Mouse (Mus musculus) hindbrain, postnatal 0 days (tissue): ENCODE results near the gene Brap. TPM values are rescaled to one million over a fixed set of nuclear protein-coding genes. Genes with fewer than 3 reads are reported as not detected.

Source experiments
- ATAC-seq: fragments of 200-750 bp; cut with Nextera tagmentation; 2 replicates; pipeline ENCODE4 v1.8.0; 2017; ENCODE audit warnings: mild to moderate bottlenecking, moderate TSS enrichment, moderate library complexity
- DNase-seq: peaks from one replicate; pipeline ENCODE4 v3.0.0-alpha.2; 2015; ENCODE audit warnings: low spot score
- H3K27ac ChIP-seq: fragments of 300-500 bp; sonication (generic); 2 replicates; pipeline ENCODE4 v1.5.1; 2014; ENCODE audit warnings: mild to moderate bottlenecking
- H3K27me3 ChIP-seq: fragments of 300-500 bp; sonication (generic); 2 replicates; pipeline ENCODE4 v1.6.1; 2014; ENCODE audit warnings: low read length, mixed read lengths; ENCODE audit not compliant: insufficient read depth
- H3K36me3 ChIP-seq: fragments of 300-500 bp; sonication (generic); 2 replicates; pipeline ENCODE4 v1.6.1; 2014; ENCODE audit warnings: low read length, mixed read lengths; ENCODE audit not compliant: insufficient read depth
- H3K4me1 ChIP-seq: fragments of 300-500 bp; sonication (generic); 2 replicates; pipeline ENCODE4 v1.6.1; 2014; ENCODE audit warnings: antibody characterized with exemption, low read length, mixed read lengths; ENCODE audit not compliant: insufficient read depth
- H3K4me2 ChIP-seq: fragments of 300-500 bp; sonication (generic); 2 replicates; pipeline ENCODE4 v1.6.1; 2014; ENCODE audit warnings: low read depth, mild to moderate bottlenecking, low read length, moderate library complexity, mixed read lengths
- H3K4me3 ChIP-seq: fragments of 300-500 bp; sonication (generic); 2 replicates; pipeline ENCODE4 v1.5.1; 2014; ENCODE audit warnings: low read length
- H3K9ac ChIP-seq: fragments of 300-500 bp; sonication (generic); replicated peaks from 2 replicates; pipeline ENCODE4 v1.6.1; 2014; ENCODE audit warnings: mild to moderate bottlenecking, low read length, moderate library complexity, mixed read lengths
- H3K9me3 ChIP-seq: fragments of 300-500 bp; sonication (generic); 2 replicates; pipeline ENCODE4 v1.6.1; 2016; ENCODE audit warnings: low read length, mixed read lengths
- CTCF ChIP-seq: IDR thresholded peaks from 2 replicates; pipeline ENCODE4 v1.5.1; 2016; ENCODE audit warnings: antibody characterized with exemption, control low read depth, low read depth
- WGBS: fragments of 180-500 bp; shearing (Covaris S2); extraction: QIAGEN DNeasy Blood & Tissue Kit; methylation state at CpG from one replicate; pipeline ENCODE4 v1.1.7; 2014; 5-methylcytosine and 5-hydroxymethylcytosine counted together
- polyA plus RNA-seq: library from polyadenylated mRNA; unstranded; fragments of >200 nt; fragmentation: Nextera tagmentation; extraction: Ambion mirVana; gene quantifications from 2 replicates; pipeline ENCODE4 v1.2.1, GENCODE M21; 2015
- total RNA-seq: library from RNA; depleted of rRNA; stranded (reverse); fragments of >200 nt; gene quantifications from 2 replicates; pipeline ENCODE4 v1.2.3, GENCODE M21; 2014

The Brap gene
- total and polyA plus RNA-seq, 2 experiments from 2014 or later, result 41.7 to 44.0 TPM

DNA sequence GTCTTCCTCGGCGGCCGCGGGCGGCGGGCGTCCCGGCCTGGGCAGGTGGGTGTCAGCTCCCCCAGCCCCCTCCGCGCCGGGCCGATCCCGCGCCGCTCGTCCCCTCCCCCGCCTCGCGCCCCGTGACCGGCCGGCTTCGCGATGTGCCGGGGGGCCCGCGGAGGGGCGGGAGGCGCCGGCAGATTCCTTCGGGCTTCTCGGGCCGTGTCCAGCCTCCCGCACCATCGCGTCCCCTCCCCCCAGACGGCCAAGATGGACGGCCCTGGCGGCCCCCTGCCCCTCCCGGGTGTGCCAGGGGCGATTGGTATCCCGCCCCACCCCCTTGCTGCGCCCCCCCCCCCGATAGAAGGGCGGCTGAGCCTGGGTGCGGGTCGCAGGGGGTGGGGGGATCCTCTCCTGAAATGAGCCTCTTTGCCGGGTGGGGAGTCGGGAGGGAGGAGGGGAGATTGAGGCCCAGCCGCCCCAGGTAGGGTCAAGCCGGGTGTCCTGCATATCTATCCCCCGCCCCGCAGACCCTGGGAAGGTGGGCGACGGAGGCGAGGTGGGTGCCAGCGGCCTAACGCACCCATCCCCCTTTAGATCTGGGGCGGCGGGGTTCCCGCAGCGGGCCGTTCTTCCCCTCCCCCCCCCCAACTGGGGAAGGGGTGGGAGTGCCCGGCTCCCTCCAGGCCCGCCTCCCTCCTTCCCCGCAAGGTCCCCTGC, 52.0 kb downstream of the Brap start:
- H3K4me1 ChIP-seq, result peaks cover 11% of the 10 kb centered on the region
- H3K27me3 ChIP-seq, result no peaks in the 10 kb centered on the region
- ATAC-seq, result peak; percentile 60
- H3K4me3 ChIP-seq, result peak overlapping the region; percentile 97
- H3K4me2 ChIP-seq, result peak overlapping the region; percentile 68
- 4% methylated on average over 38 of the region's 66 CpGs for WGBS
- H3K36me3 ChIP-seq, result no peaks in the 10 kb centered on the region
- H3K9ac ChIP-seq, result peak overlapping the region; percentile 95
- TF ChIP-seq CTCF, result no peak
- H3K27ac ChIP-seq, result peak overlapping the region; percentile 98
- DNase-seq, result peak; percentile 63
- H3K9me3 ChIP-seq, result no peaks in the 10 kb centered on the region

DNA sequence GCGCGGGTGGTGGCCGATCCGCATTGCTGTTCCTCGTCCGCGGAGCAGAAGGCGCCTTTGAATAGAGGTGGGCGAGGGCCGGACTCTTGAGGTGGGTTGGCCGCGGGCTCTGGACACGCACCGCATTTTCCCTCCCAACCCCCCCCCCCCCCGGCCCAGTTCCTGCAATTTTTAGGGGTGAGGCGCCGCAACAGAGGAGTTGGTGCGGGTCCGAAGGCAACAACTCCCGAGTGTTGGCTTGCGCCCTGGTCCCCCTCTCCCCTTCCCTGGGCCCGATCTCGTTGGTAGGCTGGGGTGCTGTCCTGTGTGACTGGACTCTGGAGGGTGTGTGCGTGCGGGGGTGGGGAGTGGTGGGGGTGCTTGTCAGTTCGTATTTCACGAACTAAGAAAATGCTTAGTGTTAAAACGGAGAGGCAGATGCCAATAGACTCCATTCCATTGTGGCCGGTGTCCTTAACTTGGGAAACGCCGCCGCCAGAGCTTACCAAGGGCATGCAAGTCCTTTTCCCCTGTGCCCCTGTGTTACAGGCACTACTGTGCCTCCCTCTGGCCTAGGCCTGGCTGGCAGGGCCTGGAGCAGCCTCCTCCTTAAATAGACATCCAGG, 52.7 kb downstream of the Brap start:
- Histone ChIP-seq H3K27ac (peak overlapping the region; percentile 98), H3K4me2 (peak overlapping the region; percentile 68), H3K36me3 (no peaks in the 10 kb centered on the region), H3K27me3 (no peaks in the 10 kb centered on the region), H3K4me1 (peaks cover 11% of the 10 kb centered on the region), H3K9me3 (no peaks in the 10 kb centered on the region), H3K4me3 (peak overlapping the region; percentile 97), H3K9ac (peak overlapping the region; percentile 95)
- ATAC-seq, result peak; percentile 40; the same call in 1 of the 2 replicates
- TF ChIP-seq CTCF, result 0 out of 2 replicates have a peak, but pooled peaks have one; percentile 26
- WGBS, result under 1% methylated on average over 28 of the region's 32 CpGs
- peak; percentile 68 for DNase-seq

DNA sequence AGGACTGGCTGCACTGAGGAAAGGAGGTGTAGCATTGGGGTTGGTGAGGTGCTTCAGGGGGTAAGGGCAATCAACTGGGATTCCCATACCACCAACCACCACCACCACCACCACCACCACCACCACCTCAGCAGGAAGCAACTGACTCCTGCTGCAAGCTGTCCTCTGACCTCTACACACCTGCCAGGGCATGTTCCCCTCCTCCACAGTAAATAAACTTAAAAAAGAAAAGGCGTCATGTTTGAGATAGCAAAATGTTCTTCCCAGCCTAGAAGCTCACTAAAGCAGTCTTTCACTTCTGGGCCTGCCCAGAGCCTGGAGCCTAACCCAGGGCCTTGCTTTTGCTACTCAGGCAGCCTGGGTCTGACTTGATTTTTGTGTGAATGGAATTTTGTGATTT, 54.0 kb downstream of the Brap start:
- Histone ChIP-seq H3K4me3 (no peak overlapping the region), H3K9ac (0 out of 2 replicates have a peak overlapping the region, but pooled peaks have one; percentile 22), H3K27ac (no peak overlapping the region), H3K27me3 (no peaks in the 10 kb centered on the region), H3K4me2 (peak overlapping the region; percentile 68; the same call in 1 of the 2 replicates), H3K4me1 (peaks cover 11% of the 10 kb centered on the region), H3K36me3 (no peaks in the 10 kb centered on the region; the same call in 1 of the 2 replicates), H3K9me3 (no peaks in the 10 kb centered on the region)
- DNase-seq (no peak), ATAC-seq (no peak)
- no peak for TF ChIP-seq CTCF
- 84% methylated on average over 1 of the region's 1 CpGs for WGBS

DNA sequence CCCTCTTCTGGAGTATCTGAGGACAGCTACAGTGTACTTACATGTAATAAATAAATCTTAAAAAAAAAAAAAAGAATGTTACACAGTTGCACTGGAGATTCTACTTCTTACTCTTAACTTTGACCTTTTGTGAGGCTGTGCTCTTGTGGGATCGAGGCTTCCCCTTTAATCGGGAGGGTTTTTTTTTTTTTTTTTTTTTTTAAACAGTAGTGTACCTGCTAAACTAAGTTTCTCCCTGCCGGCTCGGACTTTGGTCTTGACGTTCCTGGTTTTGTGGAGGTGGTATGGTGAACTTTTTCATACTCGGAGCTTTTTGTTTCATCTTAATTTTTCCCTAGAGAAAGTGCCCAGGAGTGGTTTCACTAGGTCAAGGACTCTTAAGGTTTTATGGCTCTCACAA, 54.6 kb downstream of the Brap start:
- no peak for ATAC-seq
- no peak overlapping the region for H3K9ac ChIP-seq
- peaks cover 13% of the 10 kb centered on the region for H3K4me1 ChIP-seq
- H3K36me3 ChIP-seq, result no peaks in the 10 kb centered on the region; the same call in 1 of the 2 replicates
- 88% methylated on average over 6 of the region's 6 CpGs for WGBS
- H3K27ac ChIP-seq, result no peak overlapping the region
- no peak for DNase-seq
- no peaks in the 10 kb centered on the region for H3K27me3 ChIP-seq
- H3K4me2 ChIP-seq, result no peak overlapping the region
- H3K9me3 ChIP-seq, result no peaks in the 10 kb centered on the region
- no peak overlapping the region for H3K4me3 ChIP-seq
- TF ChIP-seq CTCF, result no peak

DNA sequence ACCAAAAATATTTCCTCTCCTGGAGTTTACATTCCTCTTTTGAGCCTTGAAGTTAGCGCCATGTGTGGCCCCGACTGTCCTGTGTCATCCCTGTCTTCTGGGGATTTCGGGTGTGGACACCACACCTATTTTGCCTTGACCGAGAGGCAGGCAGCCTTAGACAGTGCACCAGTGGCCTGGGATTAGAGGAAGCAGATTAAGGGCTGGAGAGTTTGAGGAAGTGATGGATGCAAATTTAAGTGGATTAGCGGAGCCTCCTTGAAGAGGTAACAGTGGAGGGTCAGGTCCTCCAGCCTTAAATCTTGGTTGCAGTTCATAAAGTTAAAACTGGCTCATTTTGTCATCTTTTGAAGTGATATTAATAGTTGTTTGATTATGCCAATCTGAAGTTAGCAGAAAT, 58.1 kb downstream of the Brap start:
- 85% methylated on average over 5 of the region's 5 CpGs for WGBS
- ATAC-seq, result no peak
- H3K9me3 ChIP-seq, result no peaks in the 10 kb centered on the region
- TF ChIP-seq CTCF, result no peak
- DNase-seq, result no peak
- no peak overlapping the region for H3K4me3 ChIP-seq
- no peak overlapping the region for H3K9ac ChIP-seq
- H3K36me3 ChIP-seq, result no peaks in the 10 kb centered on the region; the same call in 1 of the 2 replicates
- H3K4me1 ChIP-seq, result peaks cover 13% of the 10 kb centered on the region
- no peak overlapping the region for H3K4me2 ChIP-seq
- no peaks in the 10 kb centered on the region for H3K27me3 ChIP-seq
- no peak overlapping the region for H3K27ac ChIP-seq

- H3K4me2 ChIP-seq, result no peak overlapping the region
- H3K36me3 ChIP-seq, result no peaks in the 10 kb centered on the region; the same call in 1 of the 2 replicates
- peaks cover 5% of the 10 kb centered on the region; the same call in 1 of the 2 replicates for H3K4me1 ChIP-seq
- DNase-seq (no peak), ATAC-seq (no peak)
- no peaks in the 10 kb centered on the region for H3K27me3 ChIP-seq
- WGBS, result 76% methylated on average over 5 of the region's 5 CpGs
- H3K9me3 ChIP-seq, result no peaks in the 10 kb centered on the region
- no peak overlapping the region for H3K27ac ChIP-seq
- peak; percentile 34 for TF ChIP-seq CTCF
- no peak overlapping the region for H3K9ac ChIP-seq
- no peak overlapping the region for H3K4me3 ChIP-seq
These were observed 60.7 kb downstream of the Brap start for GRCm38 (mm10) chr5:121720888-121721585.
